Mouse (Mus musculus) liver, embryonic 11.5 days (tissue): ENCODE measurements around the gene Mrpl58. TPM values are rescaled to one million over a fixed set of nuclear protein-coding genes. Genes with fewer than 3 reads are reported as not detected.
"Not testable (repeated sequence)": the region's sequence is repeated elsewhere in the genome, so short reads cannot be mapped to it uniquely, and the experiment has no call there.

ENCODE experiments used
- ATAC-seq: fragments of 200-750 bp; cut with Nextera tagmentation; replicated peaks from 2 replicates; pipeline ENCODE4 v1.8.0; 2017; ENCODE audit warnings: moderate number of reproducible peaks, mild to moderate bottlenecking, moderate TSS enrichment, moderate library complexity; ENCODE audit not compliant: low FRiP score
- DNase-seq: peaks from one replicate; pipeline ENCODE4 v3.0.0-alpha.2; 2017; ENCODE audit warnings: low spot score
- H3K27ac ChIP-seq: fragments of 300-500 bp; sonication (generic); 2 replicates; pipeline ENCODE4 v1.5.1; 2014; ENCODE audit warnings: mild to moderate bottlenecking, low read depth, low read length, control low read depth
- H3K27me3 ChIP-seq: fragments of 300-500 bp; sonication (generic); replicated peaks from 2 replicates; pipeline ENCODE4 v1.6.1; 2014; ENCODE audit warnings: low read length, mixed read lengths; ENCODE audit not compliant: control insufficient read depth, insufficient read depth
- H3K36me3 ChIP-seq: fragments of 300-500 bp; sonication (generic); 2 replicates; pipeline ENCODE4 v1.6.1; 2014; ENCODE audit warnings: mild to moderate bottlenecking, low read length, moderate library complexity, mixed read lengths; ENCODE audit not compliant: control insufficient read depth, insufficient read depth
- H3K4me1 ChIP-seq: fragments of 300-500 bp; sonication (generic); replicated peaks from 2 replicates; pipeline ENCODE4 v1.6.1; 2014; ENCODE audit warnings: low read length, mixed read lengths; ENCODE audit not compliant: control insufficient read depth, insufficient read depth
- H3K4me2 ChIP-seq: fragments of 300-500 bp; sonication (generic); 2 replicates; pipeline ENCODE4 v1.6.1; 2014; ENCODE audit warnings: mild to moderate bottlenecking, control low read depth, moderate library complexity
- H3K4me3 ChIP-seq: fragments of 300-500 bp; sonication (generic); 2 replicates; pipeline ENCODE4 v1.5.1; 2014; ENCODE audit warnings: low read depth, low read length, control low read depth
- H3K9ac ChIP-seq: fragments of 300-500 bp; sonication (generic); 2 replicates; pipeline ENCODE4 v1.6.1; 2014; ENCODE audit warnings: low read depth, low read length, control low read depth
- H3K9me3 ChIP-seq: fragments of 300-500 bp; sonication (generic); 2 replicates; pipeline ENCODE4 v1.6.1; 2016; ENCODE audit warnings: low read length, inconsistent platforms, mixed read lengths; ENCODE audit not compliant: control insufficient read depth
- WGBS: fragments of 180-500 bp; shearing (Covaris S2); extraction: QIAGEN DNeasy Blood & Tissue Kit; methylation state at CpG from one replicate; pipeline ENCODE4 v1.1.7; 2014; 5-methylcytosine and 5-hydroxymethylcytosine counted together
- polyA plus RNA-seq: library from polyadenylated mRNA; unstranded; fragments of >200 nt; fragmentation: Nextera tagmentation; extraction: Ambion mirVana; gene quantifications from 2 replicates; pipeline ENCODE4 v1.2.1, GENCODE M21; 2014

Mrpl58 gene
- polyA plus RNA-seq, 1 experiment from 2014 or later: 165 TPM

DNA sequence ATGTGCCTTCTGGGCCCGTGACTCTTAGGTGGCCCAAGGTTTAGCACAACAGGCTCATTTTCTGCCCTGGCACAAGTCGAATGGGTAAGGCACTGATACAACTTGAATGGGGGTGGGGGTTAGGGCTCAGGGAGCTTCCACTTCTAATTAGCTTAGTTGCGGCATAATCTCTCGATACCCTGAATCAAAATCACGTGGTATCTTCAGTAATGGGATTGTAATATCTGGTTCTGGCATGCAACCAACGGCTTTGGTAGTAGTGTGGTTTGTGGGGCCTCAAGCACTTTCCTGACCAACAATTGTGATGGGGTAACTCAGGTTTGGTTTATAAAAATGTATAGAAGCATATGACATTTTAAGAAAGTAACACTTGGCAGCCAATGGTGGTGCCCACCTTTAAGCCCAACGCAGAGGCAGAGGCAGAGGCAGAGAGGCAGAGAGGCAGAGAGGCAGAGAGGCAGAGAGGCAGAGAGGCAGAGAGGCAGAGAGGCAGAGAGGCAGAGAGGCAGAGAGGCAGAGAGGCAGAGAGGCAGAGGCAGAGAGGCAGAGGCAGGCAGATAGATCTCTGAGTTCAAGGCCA is 48.8 kb downstream of the Mrpl58 start:
- Histone ChIP-seq H3K4me2 (no peak overlapping the region), H3K4me3 (no peak overlapping the region), H3K27me3 (no peaks in the 10 kb centered on the region), H3K4me1 (no peaks in the 10 kb centered on the region; the same call in none of the 2 replicates), H3K27ac (no peak overlapping the region), H3K36me3 (no peaks in the 10 kb centered on the region), H3K9ac (no peak overlapping the region), H3K9me3 (no peaks in the 10 kb centered on the region)
- WGBS: 80% methylated on average over 7 of the region's 7 CpGs
- no peak for ATAC-seq
- no peak for DNase-seq

DNA sequence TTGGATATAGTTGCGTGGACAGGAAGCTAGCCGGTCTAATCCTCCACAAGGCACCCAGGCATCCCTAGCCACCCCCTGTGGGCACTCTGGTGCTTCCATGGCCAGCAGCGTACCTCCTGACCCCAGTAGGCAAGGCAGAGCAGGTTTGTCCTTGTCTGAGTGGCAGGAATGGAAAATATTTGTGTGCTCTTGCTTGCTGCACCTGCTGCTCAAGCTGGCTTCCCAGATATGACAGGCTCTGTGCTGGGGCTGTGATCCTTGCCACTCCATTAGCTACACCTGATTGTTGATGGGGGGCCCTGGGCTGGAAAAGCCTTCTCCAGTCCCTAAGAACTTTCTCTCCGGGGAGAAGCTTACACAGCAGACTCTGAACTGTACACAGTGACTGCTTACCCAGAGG is 49.8 kb downstream of the Mrpl58 start:
- no peak overlapping the region for H3K4me3 ChIP-seq
- DNase-seq (no peak), ATAC-seq (no peak)
- H3K36me3 ChIP-seq: no peaks in the 10 kb centered on the region
- peaks cover 3% of the 10 kb centered on the region for H3K4me1 ChIP-seq
- H3K4me2 ChIP-seq: no peak overlapping the region
- WGBS: 65% methylated on average over 4 of the region's 4 CpGs
- no peak overlapping the region for H3K9ac ChIP-seq
- H3K27ac ChIP-seq: no peak overlapping the region
- H3K9me3 ChIP-seq: no peaks in the 10 kb centered on the region
- H3K27me3 ChIP-seq: no peaks in the 10 kb centered on the region

DNA sequence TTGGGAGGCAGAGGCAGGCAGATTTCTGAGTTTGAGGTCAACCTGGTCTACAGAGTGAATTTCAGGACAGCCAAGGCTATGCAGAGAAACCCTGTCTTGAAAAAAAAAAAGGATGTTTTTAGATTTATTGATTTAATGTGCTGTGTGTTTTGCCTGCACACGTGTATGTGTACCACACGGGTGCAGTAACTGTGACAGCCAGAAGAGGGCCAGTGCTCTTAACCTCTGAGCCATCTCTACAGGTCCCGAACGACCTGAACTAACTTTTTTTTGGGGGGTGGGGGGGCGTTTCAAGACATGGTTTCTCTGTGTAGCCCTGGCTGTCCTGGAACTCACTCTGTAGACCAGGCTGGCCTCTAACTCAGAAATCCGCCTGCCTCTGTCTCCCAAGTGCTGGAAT is 51.3 kb downstream of the Mrpl58 start:
- not testable (repeated sequence) for H3K36me3 ChIP-seq, H3K27me3 ChIP-seq, ATAC-seq, H3K4me3 ChIP-seq, H3K27ac ChIP-seq, DNase-seq, H3K4me1 ChIP-seq, H3K9ac ChIP-seq, H3K4me2 ChIP-seq, H3K9me3 ChIP-seq
- WGBS: 76% methylated on average over 6 of the region's 6 CpGs

DNA sequence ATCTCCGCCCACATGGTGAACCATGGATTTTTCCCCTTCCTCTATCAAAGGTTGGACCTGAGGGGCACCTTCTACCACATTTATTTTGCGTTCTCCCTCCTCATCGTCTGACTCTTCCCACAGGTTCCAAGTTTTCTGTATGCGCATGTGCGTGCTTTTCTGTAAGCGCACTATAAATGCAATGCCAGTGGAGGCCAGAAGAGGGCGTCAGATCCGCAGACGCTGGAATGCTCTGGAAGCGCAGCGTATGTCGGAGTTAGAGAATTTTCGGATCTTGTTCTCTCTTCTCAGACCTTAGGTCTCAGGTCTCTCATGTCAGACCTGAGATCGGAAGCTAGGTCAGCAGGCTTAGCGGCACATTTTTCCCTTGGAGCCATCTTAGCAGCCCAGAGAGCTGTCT is 52.1 kb downstream of the Mrpl58 start:
- no peak for DNase-seq
- Histone ChIP-seq H3K4me2 (no peak overlapping the region), H3K9me3 (no peaks in the 10 kb centered on the region), H3K36me3 (no peaks in the 10 kb centered on the region), H3K27ac (no peak overlapping the region), H3K4me1 (peaks cover 3% of the 10 kb centered on the region; the same call in 1 of the 2 replicates), H3K27me3 (no peaks in the 10 kb centered on the region), H3K4me3 (no peak overlapping the region), H3K9ac (no peak overlapping the region)
- WGBS: 86% methylated on average over 15 of the region's 15 CpGs
- ATAC-seq: no peak

DNA sequence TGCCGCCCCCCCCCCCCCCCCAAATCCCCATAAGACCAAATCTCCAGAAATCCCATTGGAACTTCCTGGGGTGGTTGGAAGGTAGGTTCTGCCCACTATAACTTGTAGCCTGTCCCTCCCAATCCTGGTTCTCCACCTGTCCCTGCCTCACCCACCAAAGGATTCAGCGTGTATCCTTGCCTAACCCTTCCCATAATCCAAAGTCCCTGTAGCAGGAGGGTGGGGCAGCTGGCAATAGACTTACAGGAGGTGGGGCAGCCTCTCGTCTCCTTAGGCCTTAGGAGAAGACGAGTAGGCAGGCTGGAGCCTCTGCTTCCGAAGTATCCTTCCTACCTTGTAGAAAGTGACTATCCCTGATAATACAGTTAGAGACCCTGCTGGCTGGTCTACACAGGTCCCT is 52.6 kb downstream of the Mrpl58 start:
- no peaks in the 10 kb centered on the region for H3K36me3 ChIP-seq
- ATAC-seq (no peak), DNase-seq (no peak)
- H3K9ac ChIP-seq: no peak overlapping the region
- no peak overlapping the region for H3K27ac ChIP-seq
- no peaks in the 10 kb centered on the region for H3K27me3 ChIP-seq
- no peaks in the 10 kb centered on the region for H3K9me3 ChIP-seq
- no peak overlapping the region for H3K4me2 ChIP-seq
- H3K4me3 ChIP-seq: no peak overlapping the region
- WGBS: 88% methylated on average over 5 of the region's 5 CpGs
- H3K4me1 ChIP-seq: peaks cover 3% of the 10 kb centered on the region; the same call in 1 of the 2 replicates

DNA sequence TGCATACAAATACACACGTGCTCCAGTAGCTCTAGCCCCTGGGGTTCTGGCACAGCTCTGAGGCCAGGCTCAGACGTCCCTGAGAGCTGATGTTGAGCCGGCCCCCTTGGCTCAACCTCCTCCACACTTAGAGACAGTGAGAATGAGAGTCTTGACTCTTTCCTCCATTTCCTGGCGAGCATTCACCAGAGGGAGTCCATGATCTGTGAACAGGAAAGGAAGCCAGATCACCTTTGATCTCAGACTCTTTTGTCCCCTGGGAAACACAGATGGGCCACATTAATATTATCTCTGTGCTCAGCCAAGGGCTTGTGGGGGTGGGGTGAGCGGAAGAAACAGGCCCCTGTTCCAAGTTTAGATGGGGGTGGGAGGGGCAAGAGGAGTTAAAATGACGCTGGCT is 53.9 kb downstream of the Mrpl58 start:
- Histone ChIP-seq H3K27me3 (peaks cover 6% of the 10 kb centered on the region; the same call in 1 of the 2 replicates), H3K27ac (no peak overlapping the region), H3K9ac (no peak overlapping the region), H3K4me1 (peaks cover 3% of the 10 kb centered on the region; the same call in 1 of the 2 replicates), H3K4me2 (no peak overlapping the region), H3K4me3 (no peak overlapping the region), H3K9me3 (no peaks in the 10 kb centered on the region), H3K36me3 (no peaks in the 10 kb centered on the region)
- DNase-seq (no peak), ATAC-seq (no peak; the same call in 1 of the 2 replicates)
- 32% methylated on average over 6 of the region's 6 CpGs for WGBS

DNA sequence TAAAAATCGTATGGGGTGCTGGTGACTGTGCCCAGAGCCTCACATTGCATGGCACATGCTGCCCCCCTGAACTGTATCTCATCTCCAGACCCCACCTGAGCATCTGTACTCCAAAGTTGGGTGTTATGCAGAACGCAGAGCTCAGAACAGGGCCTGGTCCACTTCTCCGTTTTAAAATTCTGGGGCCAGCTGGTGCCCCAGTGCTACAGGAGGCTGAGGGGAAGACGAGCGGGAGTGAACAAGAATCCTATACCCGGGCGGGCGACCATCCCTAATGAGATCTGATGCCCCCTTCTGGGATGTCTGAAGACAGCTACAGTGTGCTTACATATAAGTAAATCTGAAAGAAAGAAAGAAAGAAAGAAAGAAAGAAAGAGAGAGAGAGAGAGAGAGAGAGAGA is 57.4 kb downstream of the Mrpl58 start:
- H3K9me3 ChIP-seq: no peaks in the 10 kb centered on the region
- ATAC-seq (no peak), DNase-seq (no peak)
- H3K4me3 ChIP-seq: no peak overlapping the region
- H3K36me3 ChIP-seq: no peaks in the 10 kb centered on the region
- H3K4me2 ChIP-seq: no peak overlapping the region
- no peak overlapping the region for H3K27ac ChIP-seq
- peaks cover 10% of the 10 kb centered on the region; the same call in 1 of the 2 replicates for H3K27me3 ChIP-seq
- WGBS: 26% methylated on average over 8 of the region's 8 CpGs
- peaks cover 3% of the 10 kb centered on the region; the same call in 1 of the 2 replicates for H3K4me1 ChIP-seq
- H3K9ac ChIP-seq: no peak overlapping the region

DNA sequence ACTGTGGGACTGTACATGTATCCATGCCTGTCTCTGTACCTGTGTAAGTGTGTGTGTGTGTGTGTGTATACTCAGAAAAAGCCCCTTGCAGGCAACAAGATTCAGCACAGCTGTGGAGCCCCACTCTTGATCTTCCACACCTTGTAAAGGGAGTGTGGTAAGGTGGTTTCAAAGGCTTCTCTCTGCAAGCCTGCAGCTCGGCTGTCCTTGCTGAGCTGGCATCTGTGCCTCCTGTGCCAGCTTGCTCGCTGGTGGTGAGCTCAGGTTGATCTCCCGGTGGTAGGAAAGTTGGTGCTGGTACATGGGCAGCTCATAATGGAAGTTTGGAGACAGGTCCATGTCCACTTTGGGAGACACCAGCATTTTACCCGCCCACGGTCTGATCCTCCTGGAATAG is 58.3 kb downstream of the Mrpl58 start:
- Histone ChIP-seq H3K4me1 (peaks cover 3% of the 10 kb centered on the region; the same call in 1 of the 2 replicates), H3K4me3 (no peak overlapping the region), H3K36me3 (no peaks in the 10 kb centered on the region), H3K27me3 (peaks cover 10% of the 10 kb centered on the region; the same call in 1 of the 2 replicates), H3K4me2 (no peak overlapping the region), H3K9ac (no peak overlapping the region), H3K27ac (no peak overlapping the region), H3K9me3 (no peaks in the 10 kb centered on the region)
- DNase-seq (no peak), ATAC-seq (no peak)
- WGBS: 67% methylated on average over 5 of the region's 5 CpGs
